Mouse (Mus musculus) neural tube, embryonic 15.5 days (tissue): ENCODE results near the gene Hormad1. TPM values are rescaled to one million over a fixed set of nuclear protein-coding genes. Genes with fewer than 3 reads are reported as not detected.
"Not testable (repeated sequence)": the region's sequence is repeated elsewhere in the genome, so short reads cannot be mapped to it uniquely, and the experiment has no call there.

Experiments
- ATAC-seq: fragments of 200-750 bp; cut with Nextera tagmentation; 2 replicates; pipeline ENCODE4 v1.8.0; 2017; ENCODE audit warnings: mild to moderate bottlenecking, moderate TSS enrichment, moderate library complexity; ENCODE audit not compliant: low FRiP score
- H3K27ac ChIP-seq: fragments of 300-500 bp; sonication (generic); replicated peaks from 2 replicates; pipeline ENCODE4 v1.5.1; 2015; ENCODE audit warnings: mild to moderate bottlenecking, inconsistent platforms
- H3K27me3 ChIP-seq: fragments of 300-500 bp; sonication (generic); replicated peaks from 2 replicates; pipeline ENCODE4 v1.6.1; 2015; ENCODE audit warnings: inconsistent platforms
- H3K36me3 ChIP-seq: fragments of 300-500 bp; sonication (generic); 2 replicates; pipeline ENCODE4 v1.6.1; 2015; ENCODE audit warnings: inconsistent platforms
- H3K4me1 ChIP-seq: fragments of 300-500 bp; sonication (generic); 2 replicates; pipeline ENCODE4 v1.6.1; 2015; ENCODE audit warnings: inconsistent platforms
- H3K4me2 ChIP-seq: fragments of 300-500 bp; sonication (generic); 2 replicates; pipeline ENCODE4 v1.6.1; 2015; ENCODE audit warnings: inconsistent platforms, mild to moderate bottlenecking, moderate library complexity
- H3K4me3 ChIP-seq: fragments of 300-500 bp; sonication (generic); replicated peaks from 2 replicates; pipeline ENCODE4 v1.5.1; 2015; ENCODE audit warnings: mild to moderate bottlenecking, inconsistent platforms
- H3K9ac ChIP-seq: fragments of 300-500 bp; sonication (generic); replicated peaks from 2 replicates; pipeline ENCODE4 v1.6.1; 2015; ENCODE audit warnings: mild to moderate bottlenecking, inconsistent platforms
- H3K9me3 ChIP-seq: fragments of 300-500 bp; sonication (generic); replicated peaks from 2 replicates; pipeline ENCODE4 v1.6.1; 2016; ENCODE audit warnings: inconsistent platforms
- WGBS: fragments of 180-500 bp; shearing (Covaris S2); methylation state at CpG from one replicate; pipeline ENCODE4 v1.1.7; 2015; ENCODE audit warnings: mixed read lengths; 5-methylcytosine and 5-hydroxymethylcytosine counted together
- polyA plus RNA-seq: library from polyadenylated mRNA; unstranded; fragments of >200 nt; fragmentation: Nextera tagmentation; extraction: Ambion mirVana; gene quantifications from 2 replicates; pipeline ENCODE4 v1.2.1, GENCODE M21; 2015

Hormad1 gene
- polyA plus RNA-seq, 1 experiment from 2014 or later, result not detected

GRCm38 (mm10) chr3:95569585-95569984 is 10.1 kb downstream of the Hormad1 start:
- no peaks in the 10 kb centered on the region for H3K36me3 ChIP-seq
- H3K27me3 ChIP-seq, result no peaks in the 10 kb centered on the region
- H3K4me1 ChIP-seq, result no peaks in the 10 kb centered on the region
- H3K27ac ChIP-seq, result no peak overlapping the region
- H3K9me3 ChIP-seq, result no peaks in the 10 kb centered on the region
- H3K4me2 ChIP-seq, result no peak overlapping the region
- no peak for ATAC-seq
- H3K9ac ChIP-seq, result no peak overlapping the region
- WGBS, result 92% methylated on average over 3 of the region's 3 CpGs
- H3K4me3 ChIP-seq, result no peak overlapping the region

DNA sequence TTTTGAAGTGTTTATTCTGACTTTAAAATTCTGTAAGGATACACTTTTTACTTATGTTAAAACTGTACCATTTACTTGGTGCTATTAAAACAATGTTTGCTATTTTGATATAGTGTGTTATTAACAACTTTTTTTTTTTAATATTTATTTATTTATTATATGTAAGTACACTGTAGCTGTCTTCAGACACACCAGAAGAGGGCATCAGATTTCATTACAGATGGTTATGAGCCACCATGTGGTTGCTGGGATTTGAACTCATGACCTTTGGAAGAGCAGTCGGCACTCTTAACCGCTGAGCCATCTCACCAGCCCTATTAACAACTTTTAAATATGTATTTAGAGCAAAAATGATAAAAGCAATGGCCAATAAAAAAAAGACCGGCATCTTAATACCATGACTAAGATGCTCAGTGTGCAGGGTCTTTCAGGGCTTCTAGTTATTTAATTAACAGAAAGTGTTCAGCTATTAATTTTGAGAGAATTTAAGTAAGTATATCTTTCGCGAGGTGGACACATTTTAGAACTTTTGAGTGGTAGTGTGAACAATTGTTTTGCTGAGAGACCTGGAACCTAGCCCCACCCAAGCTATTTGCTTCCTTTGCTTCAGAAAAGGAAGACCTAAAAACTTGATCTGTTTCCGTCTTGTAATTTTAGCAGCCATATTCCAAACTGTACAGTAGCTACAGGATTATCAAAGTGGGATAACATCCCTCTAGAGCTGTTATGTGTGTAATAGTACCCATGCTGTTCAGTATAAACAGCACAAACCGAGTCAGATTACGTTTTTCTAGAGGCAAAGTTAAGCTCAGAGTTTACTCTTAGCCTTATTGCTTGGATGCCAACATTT is 28.5 kb downstream of the Hormad1 start:
- peaks cover 8% of the 10 kb centered on the region for H3K36me3 ChIP-seq
- ATAC-seq, result no peak; the same call in 1 of the 2 replicates
- H3K27me3 ChIP-seq, result no peaks in the 10 kb centered on the region
- peaks cover 12% of the 10 kb centered on the region for H3K4me1 ChIP-seq
- peak overlapping the region; percentile 72 for H3K27ac ChIP-seq
- no peaks in the 10 kb centered on the region for H3K9me3 ChIP-seq
- peak overlapping the region; percentile 60 for H3K4me2 ChIP-seq
- H3K9ac ChIP-seq, result peak overlapping the region; percentile 23; the same call in 1 of the 2 replicates
- peak overlapping the region; percentile 81 for H3K4me3 ChIP-seq
- 52% methylated on average over 8 of the region's 8 CpGs for WGBS

- Histone ChIP-seq H3K4me1 (peaks cover 12% of the 10 kb centered on the region), H3K4me2 (peak within 1 kb of the TSS; percentile 71), H3K36me3 (peaks cover 12% of the 10 kb centered on the region), H3K27ac (peak within 1 kb of the TSS; percentile 75), H3K9me3 (no peaks in the 10 kb centered on the region), H3K27me3 (no peaks in the 10 kb centered on the region), H3K9ac (peak within 1 kb of the TSS; percentile 74), H3K4me3 (peak within 1 kb of the TSS; percentile 81)
- ATAC-seq, result peak; percentile 100
- under 1% methylated on average over 12 of the region's 12 CpGs for WGBS
Measured at GRCm38 (mm10) chr3:95588604-95589086, 29.2 kb downstream of the Hormad1 start, which contains the start of gene Golph3l. TSS of gene Golph3l (plus strand) at chr3:95588934.

GRCm38 (mm10) chr3:95598734-95599133 is 39.3 kb downstream of the Hormad1 start:
- Histone ChIP-seq H3K27me3 (no peaks in the 10 kb centered on the region), H3K9ac (no peak overlapping the region), H3K4me2 (no peak overlapping the region), H3K27ac (no peak overlapping the region), H3K4me3 (no peak overlapping the region), H3K4me1 (no peaks in the 10 kb centered on the region), H3K9me3 (no peaks in the 10 kb centered on the region), H3K36me3 (peaks cover 16% of the 10 kb centered on the region)
- no peak for ATAC-seq

DNA sequence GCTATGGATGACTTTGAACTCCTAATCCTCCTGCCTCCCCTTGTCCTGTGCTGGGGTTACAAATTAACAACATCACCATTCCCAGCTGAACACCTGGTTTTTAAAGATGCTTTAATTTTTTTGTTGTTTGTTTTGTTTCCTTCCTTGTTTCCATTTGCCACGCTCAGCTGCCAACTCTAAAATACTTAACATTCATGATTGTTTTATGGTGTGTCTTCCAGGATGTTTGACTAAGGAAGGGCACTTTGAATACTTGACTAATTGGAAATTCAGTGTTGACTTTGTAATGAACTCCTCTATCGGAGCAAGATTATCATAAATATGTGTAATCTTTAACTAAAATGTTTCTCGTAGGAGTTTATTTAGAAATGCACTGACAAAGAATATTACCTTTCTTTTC is 41.8 kb downstream of the Hormad1 start:
- Histone ChIP-seq H3K4me3 (no peak overlapping the region), H3K4me1 (no peaks in the 10 kb centered on the region), H3K36me3 (peaks cover 7% of the 10 kb centered on the region), H3K27ac (no peak overlapping the region), H3K9ac (no peak overlapping the region), H3K27me3 (no peaks in the 10 kb centered on the region), H3K9me3 (no peaks in the 10 kb centered on the region), H3K4me2 (no peak overlapping the region)
- no peak for ATAC-seq
- WGBS, result 88% methylated on average over 3 of the region's 3 CpGs

DNA sequence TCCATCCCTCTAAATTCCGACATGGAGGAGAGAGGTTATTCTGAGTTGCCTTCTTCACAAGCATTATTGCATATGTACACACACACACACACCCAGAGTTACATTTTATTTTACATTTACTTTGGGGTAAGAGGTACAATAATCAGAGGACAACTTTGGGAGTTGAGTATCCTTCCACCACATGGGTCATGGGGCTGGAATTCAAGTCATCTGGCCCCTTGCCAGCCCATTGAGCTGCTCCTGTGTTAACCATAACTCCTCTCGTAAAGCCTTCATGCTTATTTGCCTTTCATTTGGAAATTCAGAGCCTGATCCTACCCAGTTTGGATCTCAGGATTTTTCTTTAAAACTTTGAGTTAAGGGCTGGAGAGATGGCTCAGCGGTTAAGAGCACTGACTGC is 46.6 kb downstream of the Hormad1 start:
- Histone ChIP-seq H3K4me3 (no peak overlapping the region), H3K9ac (no peak overlapping the region), H3K27me3 (no peaks in the 10 kb centered on the region), H3K36me3 (peaks cover 35% of the 10 kb centered on the region), H3K9me3 (no peaks in the 10 kb centered on the region), H3K4me1 (no peaks in the 10 kb centered on the region), H3K4me2 (no peak overlapping the region), H3K27ac (no peak overlapping the region)
- no peak for ATAC-seq
- WGBS, result 81% methylated on average over 3 of the region's 3 CpGs

DNA sequence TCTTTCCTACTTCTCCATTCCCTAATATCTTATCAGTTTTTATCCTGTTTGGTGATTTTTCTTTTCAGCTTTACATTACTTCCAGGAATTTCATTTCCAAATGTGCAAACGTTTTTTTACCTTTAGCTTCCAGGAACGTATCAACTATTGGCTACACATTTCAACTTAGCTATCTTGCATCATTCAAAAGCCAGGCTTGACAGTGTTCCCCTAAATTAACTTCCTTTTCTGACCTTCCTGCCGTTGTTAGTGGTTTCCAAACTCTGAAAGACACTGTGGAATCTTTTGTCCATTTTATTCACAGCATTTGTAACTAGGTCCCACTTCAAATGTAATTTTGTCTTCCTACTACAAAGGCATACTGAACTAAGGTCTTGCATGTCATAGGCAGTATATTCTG is 49.7 kb downstream of the Hormad1 start:
- Histone ChIP-seq H3K9me3 (no peaks in the 10 kb centered on the region), H3K27me3 (no peaks in the 10 kb centered on the region), H3K36me3 (peaks cover 39% of the 10 kb centered on the region), H3K4me3 (no peak overlapping the region), H3K27ac (no peak overlapping the region), H3K9ac (no peak overlapping the region), H3K4me2 (no peak overlapping the region), H3K4me1 (no peaks in the 10 kb centered on the region)
- ATAC-seq, result no peak
- WGBS, result 73% methylated on average over 3 of the region's 3 CpGs

DNA sequence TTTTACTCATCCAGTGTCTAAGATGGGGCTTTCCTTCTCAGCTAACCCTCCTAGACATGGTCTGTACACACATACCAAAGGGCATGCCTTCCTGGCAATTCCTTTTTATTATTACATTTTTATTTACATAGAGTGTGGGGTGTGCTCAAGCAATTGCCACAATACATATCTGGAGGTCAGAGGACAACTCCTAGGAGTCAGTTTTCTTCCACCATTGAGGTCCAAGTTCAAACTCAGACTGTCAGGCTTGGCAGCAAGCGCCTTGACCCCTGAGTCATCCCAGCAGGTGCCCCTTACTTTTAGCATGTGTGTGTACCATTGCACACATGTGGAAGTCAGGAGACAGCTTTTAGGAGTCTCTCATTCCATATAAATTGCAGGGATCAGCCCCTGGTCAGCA is 54.5 kb downstream of the Hormad1 start:
- Histone ChIP-seq H3K36me3 (peaks cover 50% of the 10 kb centered on the region), H3K27me3 (no peaks in the 10 kb centered on the region), H3K27ac (no peak overlapping the region), H3K4me1 (no peaks in the 10 kb centered on the region), H3K4me3 (no peak overlapping the region), H3K9ac (no peak overlapping the region), H3K4me2 (no peak overlapping the region), H3K9me3 (no peaks in the 10 kb centered on the region)
- WGBS, result 100% methylated on average over 1 of the region's 1 CpGs
- no peak for ATAC-seq

DNA sequence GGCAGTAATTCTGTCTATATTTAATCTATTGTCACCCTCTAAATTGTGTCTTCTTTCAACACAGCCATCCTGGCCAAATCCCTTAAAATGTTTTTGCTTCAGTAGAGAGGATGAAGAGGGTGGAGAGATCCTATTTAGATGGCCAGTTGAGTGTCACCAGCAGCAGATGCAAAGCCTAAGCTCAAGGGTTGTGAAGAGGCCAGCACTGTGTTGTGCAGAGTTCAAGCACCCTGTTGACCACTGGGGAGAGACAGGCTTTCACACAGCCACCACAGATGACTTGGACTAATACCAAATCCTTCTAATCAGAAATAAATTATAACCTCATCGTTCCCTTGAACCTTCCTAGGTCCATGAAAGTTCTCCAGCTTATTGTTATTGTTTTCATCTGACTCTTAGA is 59.0 kb downstream of the Hormad1 start:
- H3K36me3 ChIP-seq, result peaks cover 38% of the 10 kb centered on the region
- 83% methylated on average over 1 of the region's 1 CpGs for WGBS

DNA sequence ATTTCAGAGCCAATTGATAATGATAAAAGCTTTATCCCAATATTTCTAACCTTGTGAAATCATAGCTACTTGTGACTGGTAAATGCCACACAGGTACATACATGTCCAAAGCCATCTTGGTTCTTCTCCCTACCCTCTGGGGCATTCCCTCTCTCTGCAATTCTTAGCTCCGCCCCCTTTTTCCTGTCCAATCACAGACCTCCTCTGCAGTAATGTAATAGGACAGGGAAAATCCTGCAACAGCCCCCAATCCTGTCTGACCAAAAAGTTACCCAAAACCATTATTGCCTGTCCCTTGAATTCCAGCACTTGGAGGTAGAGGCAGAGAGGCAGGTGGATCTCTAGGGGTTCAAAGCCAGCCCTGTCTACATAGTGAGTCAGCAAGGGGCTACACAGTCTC is 61.8 kb downstream of the Hormad1 start:
- ATAC-seq, result no peak
- no peaks in the 10 kb centered on the region for H3K27me3 ChIP-seq
- WGBS, result 91% methylated on average over 1 of the region's 1 CpGs
- H3K4me2 ChIP-seq, result no peak overlapping the region
- H3K4me1 ChIP-seq, result peaks cover 10% of the 10 kb centered on the region
- no peak overlapping the region for H3K27ac ChIP-seq
- peaks cover 26% of the 10 kb centered on the region for H3K36me3 ChIP-seq
- H3K4me3 ChIP-seq, result no peak overlapping the region
- H3K9ac ChIP-seq, result no peak overlapping the region
- no peaks in the 10 kb centered on the region for H3K9me3 ChIP-seq

More for the DNA sequence above, 59.0 kb downstream of the Hormad1 start:
- H3K9ac ChIP-seq, result no peak overlapping the region
- no peak overlapping the region for H3K4me2 ChIP-seq
- no peak overlapping the region for H3K27ac ChIP-seq
- no peaks in the 10 kb centered on the region; the same call in 1 of the 2 replicates for H3K4me1 ChIP-seq
- no peaks in the 10 kb centered on the region for H3K27me3 ChIP-seq
- ATAC-seq, result no peak
- no peaks in the 10 kb centered on the region for H3K9me3 ChIP-seq
- no peak overlapping the region for H3K4me3 ChIP-seq

DNA sequence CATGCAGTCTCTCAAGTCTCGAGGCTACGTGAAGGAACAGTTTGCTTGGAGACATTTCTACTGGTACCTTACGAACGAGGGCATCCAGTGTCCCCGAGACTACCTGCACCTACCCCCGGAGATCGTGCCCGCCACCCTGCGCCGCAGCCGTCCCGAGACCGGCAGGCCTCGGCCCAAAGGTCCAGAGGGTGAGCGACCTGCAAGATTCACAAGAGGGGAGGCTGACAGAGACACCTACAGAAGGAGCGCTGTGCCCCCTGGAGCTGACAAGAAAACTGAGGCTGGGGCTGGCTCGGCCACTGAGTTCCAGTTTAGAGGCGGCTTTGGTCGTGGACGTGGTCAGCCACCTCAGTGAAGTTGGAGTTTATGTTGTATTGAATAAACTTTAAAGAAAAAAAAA is 62.9 kb downstream of the Hormad1 start:
- WGBS, result 95% methylated on average over 20 of the region's 20 CpGs

DNA sequence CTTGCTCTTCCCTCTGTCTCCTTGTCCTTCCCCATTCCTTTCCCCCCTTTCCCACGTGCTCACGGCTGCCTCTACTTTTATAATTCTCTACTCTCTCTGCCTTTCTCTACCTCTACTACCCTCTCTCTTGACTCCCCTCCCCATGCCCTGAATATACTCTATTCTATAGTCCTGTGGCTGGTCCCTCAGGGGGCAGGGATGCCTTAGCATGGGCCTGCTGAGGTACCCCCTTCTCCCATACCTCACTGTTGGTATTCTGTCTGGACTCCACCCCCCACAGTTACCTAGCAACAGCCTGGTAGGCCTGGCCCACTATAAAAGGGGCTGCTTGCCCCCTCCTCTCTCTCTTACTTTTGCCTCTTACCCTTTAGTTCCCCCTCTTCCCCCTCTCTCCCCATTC is 64.1 kb downstream of the Hormad1 start:
- ATAC-seq, result no peak
- no peak overlapping the region; the same call in 1 of the 2 replicates for H3K27ac ChIP-seq
- peaks cover 31% of the 10 kb centered on the region for H3K4me1 ChIP-seq
- H3K27me3 ChIP-seq, result no peaks in the 10 kb centered on the region
- no peak overlapping the region for H3K9ac ChIP-seq
- H3K36me3 ChIP-seq, result peaks cover 24% of the 10 kb centered on the region
- no peaks in the 10 kb centered on the region for H3K9me3 ChIP-seq
- WGBS, result 49% methylated on average over 2 of the region's 2 CpGs
- no peak overlapping the region for H3K4me2 ChIP-seq
- no peak overlapping the region for H3K4me3 ChIP-seq

More for the DNA sequence above, 62.9 kb downstream of the Hormad1 start:
- not testable (repeated sequence) for H3K27ac ChIP-seq, H3K4me2 ChIP-seq, H3K4me3 ChIP-seq, H3K9ac ChIP-seq, H3K9me3 ChIP-seq, H3K27me3 ChIP-seq, ATAC-seq
- peaks cover 22% of the 10 kb centered on the region for H3K4me1 ChIP-seq
- peaks cover 24% of the 10 kb centered on the region for H3K36me3 ChIP-seq
